Mouse (Mus musculus) left cerebral cortex, adult 2 months (tissue): ENCODE results near the gene Washc4. TPM values are rescaled to one million over a fixed set of nuclear protein-coding genes. Genes with fewer than 3 reads are reported as not detected.
"Not testable (repeated sequence)": the region's sequence is repeated elsewhere in the genome, so short reads cannot be mapped to it uniquely, and the experiment has no call there.

Source experiments
- DNase-seq, 2 experiments: peaks; one replicate each; pipeline ENCODE4 v3.0.0; 2021 to 2022; ENCODE audit warnings: low spot score in 2 of 2, mixed read lengths in 1 of 2; ENCODE audit errors: extremely low spot score in 1 of 2
- H3K27ac ChIP-seq: fragments of 200-600 bp; 2 replicates; pipeline ENCODE4 v1.8.1; 2022
- H3K4me3 ChIP-seq: fragments of 200-600 bp; 2 replicates; pipeline ENCODE4 v1.8.1; 2022
- CTCF ChIP-seq: fragments of 200-600 bp; IDR thresholded peaks from 2 replicates; pipeline ENCODE4 v1.8.1; 2022; ENCODE audit warnings: antibody characterized with exemption, mild to moderate bottlenecking, moderate library complexity
- intact Hi-C: fragments of 180-260 bp; cut with DNase I; formaldehyde crosslinking; loops from one replicate; pipeline ENCODE4 v1.15.1; 2025
- long read RNA-seq, 2 experiments: library from polyadenylated mRNA; stranded (forward); transcript quantifications; one replicate each; pipeline ENCODE4 v2.0.0; 2021; ENCODE audit warnings: borderline mapping rate in 2 of 2
- total RNA-seq, 2 experiments: library from RNA; stranded (reverse); gene quantifications; 2 replicates each; pipeline ENCODE4 v1.2.3; 2021

The Washc4 gene
- 10 to 100 TPM; 24.1 to 25.5 TPM for total RNA-seq
- long read RNA-seq, experiment 1, full-length matches to known transcripts: 2 of 15 reads
- long read RNA-seq, experiment 1, partial matches to known transcripts: 2 of 15 reads
- long read RNA-seq, experiment 1, other reads (novel, unspliced or antisense): 11 of 15 reads
- long read RNA-seq, experiment 2, full-length matches to known transcripts: 6 of 24 reads
- long read RNA-seq, experiment 2, partial matches to known transcripts: 2 of 24 reads
- long read RNA-seq, experiment 2, other reads (novel, unspliced or antisense): 16 of 24 reads

- H3K4me3 ChIP-seq: peak within 1 kb of the TSS; percentile 77
- peak; percentile 95 to 98 for DNase-seq
- H3K27ac ChIP-seq: peak within 1 kb of the TSS; percentile 86
- intact Hi-C loops: loop anchor here (1.0 kb wide), 1 partner anchor 183 kb away; the partner anchor contains the start of gene D10Wsu102e
- no peak for TF ChIP-seq CTCF
These were observed at the start of gene Washc4 for GRCm38 (mm10) chr10:83543439-83544102. TSS of gene Washc4 (plus strand) at chr10:83543752.

GRCm38 (mm10) chr10:83497321-83497720 lies 46.2 kb upstream of the Washc4 start:
- DNase-seq: no peak
- no peak for TF ChIP-seq CTCF
- no peak overlapping the region for H3K27ac ChIP-seq
- no peak overlapping the region for H3K4me3 ChIP-seq
- intact Hi-C loops: no loop called here

- peak; percentile 47 for TF ChIP-seq CTCF
- DNase-seq: peak; percentile 11 to 12
- H3K27ac ChIP-seq: no peak overlapping the region
- H3K4me3 ChIP-seq: no peak overlapping the region
- intact Hi-C loops: no loop called here
These were observed 34.4 kb upstream of the Washc4 start for GRCm38 (mm10) chr10:83508962-83509660.

GRCm38 (mm10) chr10:83511304-83511703 lies 32.2 kb upstream of the Washc4 start:
- Histone ChIP-seq H3K27ac (no peak overlapping the region), H3K4me3 (no peak overlapping the region)
- no peak for DNase-seq
- no peak for TF ChIP-seq CTCF
- intact Hi-C loops: no loop called here

- no peak overlapping the region for H3K4me3 ChIP-seq
- no peak overlapping the region for H3K27ac ChIP-seq
- TF ChIP-seq CTCF: no peak
- intact Hi-C loops: no loop called here
- no peak for DNase-seq
These were observed 29.8 kb upstream of the Washc4 start for GRCm38 (mm10) chr10:83513736-83514135.

- DNase-seq: no peak
- intact Hi-C loops: no loop called here
- Histone ChIP-seq H3K27ac (no peak overlapping the region), H3K4me3 (no peak overlapping the region)
- peak; percentile 31; the same call in 1 of the 2 replicates for TF ChIP-seq CTCF
These were observed 22.6 kb upstream of the Washc4 start for GRCm38 (mm10) chr10:83520990-83521389.

- intact Hi-C loops, H3K27ac ChIP-seq, DNase-seq, H3K4me3 ChIP-seq: not testable (repeated sequence)
These were observed 19.3 kb upstream of the Washc4 start for GRCm38 (mm10) chr10:83524238-83524637.

- no peak overlapping the region for H3K4me3 ChIP-seq
- DNase-seq: no peak
- intact Hi-C loops: no loop called here
- H3K27ac ChIP-seq: no peak overlapping the region
- TF ChIP-seq CTCF: no peak
These were observed 13.1 kb upstream of the Washc4 start for GRCm38 (mm10) chr10:83530384-83530967.

GRCm38 (mm10) chr10:83533258-83533909 lies 10.2 kb upstream of the Washc4 start:
- intact Hi-C loops: no loop called here
- H3K27ac ChIP-seq: no peak overlapping the region; the same call in 1 of the 2 replicates
- no peak for TF ChIP-seq CTCF
- DNase-seq: peak; percentile 38 to 64
- peak overlapping the region; percentile 50 for H3K4me3 ChIP-seq

- no peak within 1 kb of the TSS; the same call in 1 of the 2 replicates for H3K27ac ChIP-seq
- peak within 1 kb of the TSS; percentile 50 for H3K4me3 ChIP-seq
- DNase-seq: peak; percentile 51 to 54
- intact Hi-C loops: no loop called here
- no peak for TF ChIP-seq CTCF
These were observed 9.7 kb upstream of the Washc4 start, which contains the start of gene Aldh1l2 for GRCm38 (mm10) chr10:83533910-83534283. TSS of gene Aldh1l2 (minus strand) at chr10:83534140.

- intact Hi-C loops: no loop called here
- TF ChIP-seq CTCF: peak; percentile 32
- Histone ChIP-seq H3K4me3 (no peak overlapping the region), H3K27ac (no peak overlapping the region)
- DNase-seq: no peak
These were observed 7.1 kb upstream of the Washc4 start for GRCm38 (mm10) chr10:83536436-83536835.
